Mouse (Mus musculus): ENCODE measurements around the gene Rabggta. TPM values are rescaled to one million over a fixed set of nuclear protein-coding genes. Genes with fewer than 3 reads are reported as not detected.
"Not testable (repeated sequence)": the region's sequence is repeated elsewhere in the genome, so short reads cannot be mapped to it uniquely, and the experiment has no call there.

Rabggta gene
- 24.8 and 26.2 TPM in 2 replicates for polyA plus RNA-seq (2015; fragmentation: Nextera tagmentation; extraction: Ambion mirVana)

GRCm38 (mm10) chr14:55721700-55722437 is at the start of gene Rabggta:
Gene Rabggta (minus strand): TSS chr14:55722263.
- Histone ChIP-seq H3K27ac (peak within 1 kb of the TSS; percentile 75), H3K9me3 (no peaks in the 10 kb centered on the region), H3K27me3 (no peaks in the 10 kb centered on the region), H3K36me3 (peaks cover 30% of the 10 kb centered on the region), H3K4me1 (peaks cover 14% of the 10 kb centered on the region; the same call in 1 of the 2 replicates), H3K9ac (peak within 1 kb of the TSS; percentile 71), H3K4me2 (replicated peaks) (peak within 1 kb of the TSS; percentile 69), H3K4me3 (peak within 1 kb of the TSS; percentile 77)
- WGBS: under 1% methylated on average over 50 of the region's 50 CpGs
- peak; percentile 97 for ATAC-seq (ENCODE audit: low FRiP score, low read depth)

DNA sequence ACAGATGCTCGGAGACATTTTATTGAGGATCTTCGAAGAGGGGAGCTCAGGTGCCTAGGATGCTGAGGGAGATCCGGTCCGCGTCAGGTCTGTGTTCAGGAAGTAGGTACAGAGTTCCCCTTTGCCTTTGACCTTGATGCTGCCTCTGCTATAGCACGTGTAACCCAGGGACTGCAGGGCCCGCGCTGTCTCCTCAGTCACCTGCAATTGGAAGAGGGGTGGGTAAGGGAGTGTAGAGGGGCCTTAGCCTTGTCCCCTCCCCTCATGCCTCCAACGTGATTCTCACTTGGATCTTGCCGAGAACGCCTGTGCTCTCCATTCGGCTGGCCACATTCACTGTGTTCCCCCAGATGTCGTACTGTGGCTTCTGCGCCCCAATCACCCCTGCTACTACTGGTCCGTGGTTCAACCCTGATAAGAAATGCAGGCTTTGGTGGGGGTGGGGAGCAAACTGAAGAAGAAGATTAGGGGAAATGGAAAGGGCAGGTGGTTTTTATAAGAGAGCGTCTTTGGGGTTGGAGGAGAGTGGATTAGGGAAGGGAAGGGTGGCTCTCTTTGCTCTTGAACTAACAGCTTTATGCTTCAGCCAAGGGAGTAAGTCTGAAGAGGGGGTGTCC is 47.1 kb upstream of the Rabggta start:
- Histone ChIP-seq H3K4me3 (no peak overlapping the region), H3K4me2 (replicated peaks) (no peak overlapping the region), H3K9ac (no peak overlapping the region), H3K27ac (no peak overlapping the region), H3K36me3 (peaks cover 3% of the 10 kb centered on the region; the same call in 1 of the 2 replicates), H3K4me1 (peaks cover 10% of the 10 kb centered on the region; the same call in 1 of the 2 replicates), H3K9me3 (no peaks in the 10 kb centered on the region), H3K27me3 (peaks cover 57% of the 10 kb centered on the region)
- ATAC-seq (ENCODE audit: low FRiP score, low read depth): no peak
- WGBS: 78% methylated on average over 16 of the region's 16 CpGs

- H3K27ac ChIP-seq: no peak overlapping the region
- H3K4me3 ChIP-seq: no peak overlapping the region
- 0 out of 2 replicates have a peak, but pooled peaks cover 3% of the 10 kb centered on the region for H3K36me3 ChIP-seq
- no peak for ATAC-seq (ENCODE audit: low FRiP score, low read depth)
- H3K27me3 ChIP-seq: peaks cover 62% of the 10 kb centered on the region
- H3K9me3 ChIP-seq: no peaks in the 10 kb centered on the region
- 86% methylated on average over 6 of the region's 6 CpGs for WGBS
- no peak overlapping the region for H3K4me2 ChIP-seq (replicated peaks)
- no peak overlapping the region for H3K9ac ChIP-seq
- peaks cover 10% of the 10 kb centered on the region; the same call in 1 of the 2 replicates for H3K4me1 ChIP-seq
Measured at GRCm38 (mm10) chr14:55768555-55768954, 46.5 kb upstream of the Rabggta start.

- no peaks in the 10 kb centered on the region for H3K9me3 ChIP-seq
- peak overlapping the region; percentile 72 for H3K4me2 ChIP-seq (replicated peaks)
- 11% methylated on average over 52 of the region's 52 CpGs for WGBS
- peaks cover 12% of the 10 kb centered on the region; the same call in 1 of the 2 replicates for H3K4me1 ChIP-seq
- H3K36me3 ChIP-seq: 0 out of 2 replicates have a peak, but pooled peaks cover 3% of the 10 kb centered on the region
- peak; percentile 42; the same call in 1 of the 2 replicates for ATAC-seq (ENCODE audit: low FRiP score, low read depth)
- peak overlapping the region; percentile 43 for H3K4me3 ChIP-seq
- H3K9ac ChIP-seq: peak overlapping the region; percentile 66
- H3K27ac ChIP-seq: no peak overlapping the region
- H3K27me3 ChIP-seq: peaks cover 70% of the 10 kb centered on the region
Measured at GRCm38 (mm10) chr14:55767519-55768414, 45.7 kb upstream of the Rabggta start.

- no peak for ATAC-seq (ENCODE audit: low FRiP score, low read depth)
- Histone ChIP-seq H3K9me3 (no peaks in the 10 kb centered on the region), H3K27ac (no peak within 1 kb of the TSS), H3K4me1 (peaks cover 22% of the 10 kb centered on the region), H3K27me3 (peaks cover 85% of the 10 kb centered on the region), H3K9ac (no peak within 1 kb of the TSS), H3K4me3 (no peak within 1 kb of the TSS), H3K36me3 (no peaks in the 10 kb centered on the region), H3K4me2 (replicated peaks) (no peak within 1 kb of the TSS)
- WGBS: 68% methylated on average over 4 of the region's 4 CpGs
Measured at GRCm38 (mm10) chr14:55765696-55766095, 43.6 kb upstream of the Rabggta start, which contains the start of gene Ltb4r1. Gene Ltb4r1 (plus strand): TSS chr14:55765962.

DNA sequence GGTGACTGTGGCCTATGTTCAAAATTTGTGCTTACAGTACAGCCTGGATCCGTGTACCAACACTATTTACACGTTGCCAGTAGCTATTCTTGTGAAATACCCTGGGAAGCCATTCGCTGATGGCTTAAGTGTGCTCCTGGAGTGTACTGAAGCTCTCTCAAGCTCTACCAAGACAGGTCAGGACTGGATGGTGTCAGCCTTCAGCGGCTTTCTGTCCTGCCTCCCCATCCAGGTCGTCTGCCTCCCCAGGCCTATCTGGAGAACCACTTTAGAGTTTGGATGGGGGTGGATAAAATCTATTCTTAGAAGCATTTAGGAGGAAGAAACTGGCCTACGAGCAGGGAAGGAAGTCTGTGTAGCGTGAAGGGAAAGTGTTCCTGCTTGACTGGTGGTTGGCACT is 41.1 kb upstream of the Rabggta start:
- Histone ChIP-seq H3K9ac (peak overlapping the region; percentile 85; the same call in 1 of the 2 replicates), H3K4me1 (peaks cover 24% of the 10 kb centered on the region), H3K27ac (no peak overlapping the region), H3K9me3 (no peaks in the 10 kb centered on the region), H3K4me3 (no peak overlapping the region), H3K36me3 (no peaks in the 10 kb centered on the region), H3K4me2 (replicated peaks) (peak overlapping the region; percentile 96), H3K27me3 (peaks cover 67% of the 10 kb centered on the region)
- 65% methylated on average over 7 of the region's 7 CpGs for WGBS
- ATAC-seq (ENCODE audit: low FRiP score, low read depth): no peak

DNA sequence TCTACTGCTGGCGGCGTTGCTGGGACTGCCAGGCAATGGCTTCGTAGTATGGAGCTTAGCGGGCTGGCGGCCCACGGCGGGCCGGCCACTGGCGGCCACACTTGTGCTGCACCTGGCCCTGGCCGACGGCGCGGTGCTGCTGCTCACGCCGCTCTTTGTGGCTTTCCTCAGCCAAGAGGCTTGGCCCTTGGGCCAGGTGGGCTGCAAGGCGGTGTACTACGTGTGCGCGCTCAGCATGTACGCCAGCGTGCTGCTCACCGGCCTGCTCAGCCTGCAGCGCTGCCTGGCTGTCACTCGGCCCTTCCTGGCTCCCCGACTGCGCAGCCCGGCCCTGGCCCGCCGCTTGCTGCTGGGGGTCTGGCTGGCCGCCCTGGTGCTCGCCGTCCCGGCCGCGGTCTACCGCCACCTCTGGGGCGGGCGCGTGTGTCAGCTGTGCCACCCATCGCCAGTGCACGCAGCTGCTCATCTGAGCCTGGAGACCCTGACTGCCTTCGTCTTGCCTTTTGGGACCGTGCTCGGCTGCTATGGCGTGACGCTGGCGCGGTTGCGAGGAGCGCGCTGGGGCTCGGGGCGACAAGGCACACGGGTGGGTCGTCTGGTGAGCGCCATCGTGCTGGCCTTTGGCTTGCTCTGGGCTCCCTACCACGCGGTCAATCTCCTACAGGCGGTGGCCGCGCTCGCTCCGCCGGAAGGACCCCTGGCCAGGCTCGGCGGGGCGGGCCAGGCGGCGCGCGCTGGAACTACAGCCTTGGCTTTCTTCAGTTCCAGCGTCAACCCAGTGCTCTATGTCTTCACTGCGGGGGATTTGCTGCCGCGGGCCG is 40.1 kb upstream of the Rabggta start:
- Histone ChIP-seq H3K27ac (peak overlapping the region; percentile 44), H3K9ac (peak overlapping the region; percentile 85), H3K9me3 (no peaks in the 10 kb centered on the region), H3K36me3 (no peaks in the 10 kb centered on the region), H3K4me3 (peak overlapping the region; percentile 57), H3K4me2 (replicated peaks) (peak overlapping the region; percentile 96), H3K4me1 (peaks cover 16% of the 10 kb centered on the region), H3K27me3 (peaks cover 58% of the 10 kb centered on the region)
- under 1% methylated on average over 77 of the region's 77 CpGs for WGBS
- ATAC-seq (ENCODE audit: low FRiP score, low read depth): peak; percentile 81

GRCm38 (mm10) chr14:55761163-55761562 is 39.1 kb upstream of the Rabggta start, which contains the start of gene Ltb4r2:
Gene Ltb4r2 (plus strand): TSS chr14:55761428.
- Histone ChIP-seq H3K27me3 (peaks cover 49% of the 10 kb centered on the region), H3K9ac (peak within 1 kb of the TSS; percentile 85), H3K9me3 (no peaks in the 10 kb centered on the region), H3K36me3 (peaks cover 6% of the 10 kb centered on the region; the same call in 1 of the 2 replicates), H3K27ac (peak within 1 kb of the TSS; percentile 44), H3K4me2 (replicated peaks) (peak within 1 kb of the TSS; percentile 96), H3K4me3 (peak within 1 kb of the TSS; percentile 57), H3K4me1 (peaks cover 16% of the 10 kb centered on the region)
- no peak for ATAC-seq (ENCODE audit: low FRiP score, low read depth)
- WGBS: 67% methylated on average over 6 of the region's 6 CpGs

- 0% methylated on average over 6 of the region's 6 CpGs for WGBS
- Histone ChIP-seq H3K4me3 (peak overlapping the region; percentile 18; the same call in 1 of the 2 replicates), H3K36me3 (peaks cover 16% of the 10 kb centered on the region), H3K4me1 (peaks cover 16% of the 10 kb centered on the region), H3K4me2 (replicated peaks) (peak overlapping the region; percentile 54), H3K27me3 (peaks cover 39% of the 10 kb centered on the region)
- H3K9me3 ChIP-seq; H3K9ac ChIP-seq; ATAC-seq (ENCODE audit: low FRiP score, low read depth); H3K27ac ChIP-seq: not testable (repeated sequence)
Measured at GRCm38 (mm10) chr14:55760156-55760555, 38.1 kb upstream of the Rabggta start.

DNA sequence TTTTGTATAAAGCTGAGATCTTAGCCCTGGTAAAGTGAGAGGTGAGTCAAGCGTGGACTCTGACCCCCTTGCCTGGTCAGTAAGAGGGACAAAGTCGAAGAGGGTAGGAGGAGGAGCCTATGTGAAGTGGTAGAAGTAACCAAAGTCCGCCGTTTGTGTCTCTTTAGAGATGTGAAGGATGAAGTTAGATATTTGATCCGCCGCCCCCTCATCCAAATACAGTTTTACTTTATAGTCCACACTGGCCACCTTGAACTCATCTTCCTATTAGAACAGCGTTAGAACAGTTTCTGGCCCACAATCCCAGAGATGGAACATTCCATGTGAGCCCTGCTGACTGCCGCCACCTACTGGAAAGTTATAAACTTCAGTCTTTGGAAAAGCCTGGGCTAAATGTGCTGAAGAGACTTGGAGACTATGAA is 36.3 kb upstream of the Rabggta start, which contains the start of gene Cideb:
Gene Cideb, minus strand, starts transcription at position 96 of the 422 bp plus-strand sequence.
- Histone ChIP-seq H3K9me3 (no peaks in the 10 kb centered on the region), H3K4me1 (peaks cover 16% of the 10 kb centered on the region), H3K36me3 (peaks cover 34% of the 10 kb centered on the region), H3K4me2 (replicated peaks) (peak within 1 kb of the TSS; percentile 41), H3K27me3 (peaks cover 22% of the 10 kb centered on the region), H3K27ac (no peak within 1 kb of the TSS), H3K4me3 (0 out of 2 replicates have a peak within 1 kb of the TSS, but pooled peaks have one; percentile 0), H3K9ac (no peak within 1 kb of the TSS)
- ATAC-seq (ENCODE audit: low FRiP score, low read depth): no peak
- WGBS: 22% methylated on average over 8 of the region's 8 CpGs

GRCm38 (mm10) chr14:55757566-55757965 is 35.5 kb upstream of the Rabggta start:
- 83% methylated on average over 6 of the region's 6 CpGs for WGBS
- H3K27me3 ChIP-seq: peaks cover 16% of the 10 kb centered on the region
- no peak overlapping the region for H3K4me2 ChIP-seq (replicated peaks)
- no peak overlapping the region for H3K9ac ChIP-seq
- H3K27ac ChIP-seq: no peak overlapping the region
- no peak for ATAC-seq (ENCODE audit: low FRiP score, low read depth)
- H3K4me1 ChIP-seq: peaks cover 12% of the 10 kb centered on the region
- H3K9me3 ChIP-seq: no peaks in the 10 kb centered on the region
- no peak overlapping the region for H3K4me3 ChIP-seq
- peaks cover 42% of the 10 kb centered on the region for H3K36me3 ChIP-seq
